Mouse (Mus musculus): ENCODE results near the gene Pafah1b2. TPM values are rescaled to one million over a fixed set of nuclear protein-coding genes. Genes with fewer than 3 reads are reported as not detected.

The Pafah1b2 gene
- polyA plus RNA-seq, 1 experiment: 111 TPM

DNA sequence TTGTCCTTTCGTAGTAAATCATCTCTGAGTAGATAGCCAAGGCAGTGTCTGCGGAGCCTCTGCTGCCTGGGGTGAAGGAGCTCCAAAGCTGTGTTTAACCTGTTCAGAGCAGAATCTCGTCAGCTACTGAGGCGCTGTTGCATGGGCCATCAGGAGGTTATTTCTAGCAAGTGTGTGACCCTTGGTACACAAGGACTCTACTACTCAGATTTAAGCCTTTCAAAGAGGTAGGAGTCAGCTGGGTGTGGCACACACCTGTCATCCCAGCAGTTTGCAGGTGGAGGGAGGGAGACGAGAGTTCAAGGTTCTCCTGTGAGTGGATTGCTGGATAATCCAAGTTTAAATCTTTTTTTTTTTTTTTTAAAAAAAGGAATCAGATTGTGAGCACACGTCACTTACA, 7.5 kb upstream of the Pafah1b2 start:
- no peaks in the 10 kb centered on the region for H3K27me3 ChIP-seq (ENCODE audit: control insufficient read depth, insufficient read depth, low read length)
- peaks cover 30% of the 10 kb centered on the region for H3K4me1 ChIP-seq (ENCODE audit: control insufficient read depth, insufficient read depth, low read length)
- no peak overlapping the region for H3K4me3 ChIP-seq (replicated peaks; ENCODE audit: insufficient read depth, low read depth, low read length)
- DNase-seq: no peak
- 70% methylated on average over 6 of the region's 6 CpGs for WGBS
- TF ChIP-seq CTCF (IDR thresholded peaks at IDR 0.05; ENCODE audit: borderline replicate concordance, insufficient read depth, low read depth, low read length): no peak
- H3K27ac ChIP-seq (ENCODE audit: insufficient read depth, low read length): no peak overlapping the region

DNA sequence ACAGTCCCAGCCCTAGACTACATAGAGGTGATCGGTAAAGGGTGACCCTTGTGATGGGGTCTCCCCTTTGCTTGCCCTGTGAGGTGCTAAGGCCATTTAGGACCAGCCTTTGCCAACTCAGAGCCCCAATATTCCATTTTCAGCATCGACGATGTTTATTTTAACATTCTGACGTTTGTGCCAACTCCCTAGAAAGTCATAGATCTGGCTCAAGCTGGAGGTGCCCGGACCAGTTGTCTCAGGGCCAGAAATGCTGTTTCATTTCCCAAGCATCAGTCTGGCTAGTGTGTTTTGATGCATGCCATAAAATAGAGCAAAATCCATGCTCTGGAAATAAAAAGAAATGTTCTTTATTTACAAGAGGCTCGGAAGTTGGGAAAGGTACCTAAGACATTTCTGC, 5.8 kb upstream of the Pafah1b2 start:
- TF ChIP-seq CTCF (IDR thresholded peaks at IDR 0.05; ENCODE audit: borderline replicate concordance, insufficient read depth, low read depth, low read length) (no peak), POLR2A (IDR thresholded peaks at IDR 0.05; ENCODE audit: borderline replicate concordance, insufficient read depth, low read length) (no peak)
- Histone ChIP-seq H3K27me3 (ENCODE audit: control insufficient read depth, insufficient read depth, low read length) (no peaks in the 10 kb centered on the region), H3K4me3 (replicated peaks; ENCODE audit: insufficient read depth, low read depth, low read length) (peak overlapping the region; percentile 7), H3K27ac (ENCODE audit: insufficient read depth, low read length) (peak overlapping the region; percentile 26; the same call in 1 of the 2 replicates), H3K4me1 (ENCODE audit: control insufficient read depth, insufficient read depth, low read length) (peaks cover 30% of the 10 kb centered on the region)
- WGBS: 25% methylated on average over 6 of the region's 6 CpGs
- peak; percentile 53 to 76 for DNase-seq

DNA sequence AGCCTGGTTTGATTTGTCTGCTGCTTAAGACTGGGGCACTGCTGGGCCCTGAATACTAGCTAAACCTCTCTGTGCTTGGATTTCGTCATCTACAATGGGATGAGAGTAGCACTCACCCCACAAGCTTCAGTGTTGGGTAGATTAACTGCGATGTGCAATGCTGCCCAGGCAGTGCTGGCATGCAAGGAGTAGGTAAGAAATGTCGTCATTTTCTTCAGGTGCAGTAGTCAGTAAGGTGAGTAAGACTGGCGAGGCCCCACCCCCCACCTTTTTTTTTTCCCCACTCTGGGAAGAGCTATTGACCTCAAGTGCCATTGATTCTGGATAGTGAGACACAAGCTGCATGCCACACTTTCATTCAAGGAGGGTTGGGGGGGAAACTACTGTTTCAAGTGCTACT, 3.9 kb upstream of the Pafah1b2 start:
- TF ChIP-seq POLR2A (IDR thresholded peaks at IDR 0.05; ENCODE audit: borderline replicate concordance, insufficient read depth, low read length) (no peak), CTCF (IDR thresholded peaks at IDR 0.05; ENCODE audit: borderline replicate concordance, insufficient read depth, low read depth, low read length) (no peak)
- peaks cover 23% of the 10 kb centered on the region for H3K4me1 ChIP-seq (ENCODE audit: control insufficient read depth, insufficient read depth, low read length)
- no peak overlapping the region for H3K4me3 ChIP-seq (replicated peaks; ENCODE audit: insufficient read depth, low read depth, low read length)
- no peak for DNase-seq
- no peak overlapping the region for H3K27ac ChIP-seq (ENCODE audit: insufficient read depth, low read length)
- WGBS: 57% methylated on average over 4 of the region's 4 CpGs
- H3K27me3 ChIP-seq (ENCODE audit: control insufficient read depth, insufficient read depth, low read length): no peaks in the 10 kb centered on the region

DNA sequence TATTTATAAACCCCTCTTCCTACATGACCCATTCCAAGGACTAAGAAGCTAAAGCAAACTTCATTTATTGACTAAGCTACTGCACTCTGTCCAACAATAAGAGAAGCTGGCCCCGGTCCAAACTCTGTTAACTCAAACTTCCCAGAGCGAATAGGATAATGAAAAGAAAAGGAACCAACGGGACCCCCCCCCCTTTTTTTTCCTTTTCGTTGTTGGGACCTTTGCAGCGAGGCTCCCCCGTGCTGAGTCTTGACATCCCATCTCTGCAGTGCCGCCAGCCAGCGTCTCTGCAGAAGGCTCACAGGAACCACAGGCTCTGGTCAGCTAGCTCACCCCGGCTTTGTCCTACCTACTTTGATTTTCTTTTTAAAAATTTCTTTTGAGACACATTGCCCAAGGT, 3.3 kb upstream of the Pafah1b2 start:
- Histone ChIP-seq H3K27me3 (ENCODE audit: control insufficient read depth, insufficient read depth, low read length) (no peaks in the 10 kb centered on the region), H3K27ac (ENCODE audit: insufficient read depth, low read length) (no peak overlapping the region), H3K4me1 (ENCODE audit: control insufficient read depth, insufficient read depth, low read length) (peaks cover 25% of the 10 kb centered on the region), H3K4me3 (replicated peaks; ENCODE audit: insufficient read depth, low read depth, low read length) (no peak overlapping the region)
- WGBS: 13% methylated on average over 9 of the region's 9 CpGs
- TF ChIP-seq POLR2A (IDR thresholded peaks at IDR 0.05; ENCODE audit: borderline replicate concordance, insufficient read depth, low read length) (no peak), CTCF (IDR thresholded peaks at IDR 0.05; ENCODE audit: borderline replicate concordance, insufficient read depth, low read depth, low read length) (no peak)
- peak; percentile 42 to 55 for DNase-seq

DNA sequence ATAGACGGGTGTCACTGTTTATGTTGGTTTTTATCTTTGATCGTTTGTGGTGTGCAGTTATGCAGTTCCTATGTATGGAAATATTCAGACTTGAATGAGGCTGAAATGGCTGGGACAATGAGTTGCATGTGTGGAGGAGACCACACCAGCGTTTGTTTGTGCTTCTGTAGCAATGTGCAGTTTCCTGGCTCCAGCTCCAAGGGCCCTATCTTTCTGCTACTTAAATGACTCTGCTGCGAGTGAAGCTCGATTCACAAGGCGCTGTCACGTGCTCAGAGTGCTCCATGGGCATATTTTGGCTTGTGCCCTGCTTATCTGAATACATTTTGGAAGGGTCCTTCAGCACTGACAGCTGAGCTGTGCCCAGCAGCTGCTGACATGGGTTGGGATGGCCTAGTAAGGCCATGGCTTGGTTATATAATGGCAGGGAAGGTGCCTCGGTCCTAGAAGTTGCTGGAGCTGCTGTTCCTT, 2.6 kb upstream of the Pafah1b2 start:
- Histone ChIP-seq H3K27ac (ENCODE audit: insufficient read depth, low read length) (peak overlapping the region; percentile 88), H3K4me1 (ENCODE audit: control insufficient read depth, insufficient read depth, low read length) (peaks cover 22% of the 10 kb centered on the region), H3K27me3 (ENCODE audit: control insufficient read depth, insufficient read depth, low read length) (no peaks in the 10 kb centered on the region), H3K4me3 (replicated peaks; ENCODE audit: insufficient read depth, low read depth, low read length) (peak overlapping the region; percentile 61)
- DNase-seq: peak; percentile 56 to 69
- 1% methylated on average over 8 of the region's 8 CpGs for WGBS
- no peak for TF ChIP-seq POLR2A (IDR thresholded peaks at IDR 0.05; ENCODE audit: borderline replicate concordance, insufficient read depth, low read length)

DNA sequence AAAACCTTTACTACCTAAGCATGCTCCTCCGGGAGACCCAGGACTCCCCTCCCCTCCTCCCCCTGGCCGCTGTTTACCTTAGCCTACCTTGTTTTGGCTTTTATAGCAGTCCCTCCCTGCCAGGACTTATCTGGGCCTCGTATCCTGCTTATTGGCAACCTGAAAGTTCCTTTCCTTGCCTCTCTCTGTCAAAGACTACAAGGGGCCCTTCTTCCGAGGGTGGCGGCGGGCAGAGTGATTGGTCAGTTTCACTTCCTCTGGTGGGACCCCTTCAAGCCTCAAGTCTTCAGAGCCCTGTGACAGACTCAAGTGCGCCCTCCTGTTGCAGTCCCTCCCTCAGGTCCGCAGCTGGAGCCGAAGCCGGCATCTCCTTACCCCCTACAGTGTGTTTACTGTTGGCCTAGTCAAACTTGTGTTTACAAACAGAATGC, 1.8 kb upstream of the Pafah1b2 start:
- H3K27me3 ChIP-seq (ENCODE audit: control insufficient read depth, insufficient read depth, low read length): no peaks in the 10 kb centered on the region
- TF ChIP-seq CTCF (IDR thresholded peaks at IDR 0.05; ENCODE audit: borderline replicate concordance, insufficient read depth, low read depth, low read length): no peak
- TF ChIP-seq POLR2A (IDR thresholded peaks at IDR 0.05; ENCODE audit: borderline replicate concordance, insufficient read depth, low read length): no peak
- peaks cover 15% of the 10 kb centered on the region for H3K4me1 ChIP-seq (ENCODE audit: control insufficient read depth, insufficient read depth, low read length)
- peak overlapping the region; percentile 64 for H3K27ac ChIP-seq (ENCODE audit: insufficient read depth, low read length)
- WGBS: 3% methylated on average over 10 of the region's 10 CpGs
- H3K4me3 ChIP-seq (replicated peaks; ENCODE audit: insufficient read depth, low read depth, low read length): peak overlapping the region; percentile 81
- peak; percentile 43 to 58 for DNase-seq

DNA sequence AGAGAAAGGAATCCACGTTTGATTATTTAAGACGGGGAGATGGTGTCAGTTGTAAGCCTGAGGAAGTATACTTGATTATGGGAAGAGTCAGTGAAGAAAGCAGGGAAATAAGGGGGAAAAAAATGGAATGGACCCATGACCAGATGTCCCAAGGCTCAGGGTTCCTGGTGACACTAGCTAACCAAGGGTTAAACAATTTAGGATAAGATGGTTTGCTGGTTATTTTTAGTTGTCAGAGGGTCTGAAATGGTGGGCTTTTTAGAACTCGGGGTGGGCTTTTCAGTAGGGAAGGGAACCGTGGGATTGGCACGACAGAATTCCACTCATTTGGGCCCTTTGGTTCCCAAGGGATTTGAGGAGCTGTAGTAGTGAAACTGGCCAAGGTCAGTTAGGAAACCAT, 1.1 kb upstream of the Pafah1b2 start:
- Histone ChIP-seq H3K4me1 (ENCODE audit: control insufficient read depth, insufficient read depth, low read length) (peaks cover 12% of the 10 kb centered on the region), H3K27ac (ENCODE audit: insufficient read depth, low read length) (peak overlapping the region; percentile 89), H3K4me3 (replicated peaks; ENCODE audit: insufficient read depth, low read depth, low read length) (peak overlapping the region; percentile 81), H3K27me3 (ENCODE audit: control insufficient read depth, insufficient read depth, low read length) (no peaks in the 10 kb centered on the region)
- 0% methylated on average over 5 of the region's 5 CpGs for WGBS
- no peak for DNase-seq
- TF ChIP-seq POLR2A (IDR thresholded peaks at IDR 0.05; ENCODE audit: borderline replicate concordance, insufficient read depth, low read length) (no peak), CTCF (IDR thresholded peaks at IDR 0.05; ENCODE audit: borderline replicate concordance, insufficient read depth, low read depth, low read length) (no peak)

DNA sequence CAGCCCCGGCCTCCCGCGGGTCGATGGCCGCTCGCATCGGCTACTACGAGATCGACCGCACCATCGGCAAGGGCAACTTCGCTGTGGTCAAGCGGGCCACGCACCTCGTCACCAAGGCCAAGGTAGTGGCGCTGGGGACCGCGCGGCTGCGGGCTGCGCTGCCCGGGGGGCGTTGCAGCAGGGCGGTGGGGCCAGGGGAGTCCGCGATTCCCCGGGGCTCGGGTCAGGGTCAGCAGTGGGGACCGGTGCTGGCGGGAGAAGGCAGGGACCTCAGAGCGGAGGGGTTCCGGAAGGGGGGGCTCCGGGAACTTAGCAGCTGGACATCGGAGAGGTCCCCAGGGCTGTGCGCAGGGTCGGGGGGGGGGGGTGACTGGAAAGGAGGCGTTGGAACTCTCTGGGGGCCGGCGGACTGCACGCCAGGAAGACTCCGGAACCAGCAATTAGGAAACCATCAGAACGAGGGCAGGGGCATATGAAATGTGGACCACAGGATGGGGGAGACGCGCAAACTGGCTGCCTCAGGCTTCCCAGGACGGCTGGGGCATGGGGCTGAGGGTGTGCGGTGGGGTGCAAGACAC, 608 bp upstream of the Pafah1b2 start:
- peak overlapping the region; percentile 89 for H3K27ac ChIP-seq (ENCODE audit: insufficient read depth, low read length)
- no peak for TF ChIP-seq CTCF (IDR thresholded peaks at IDR 0.05; ENCODE audit: borderline replicate concordance, insufficient read depth, low read depth, low read length)
- no peak for TF ChIP-seq POLR2A (IDR thresholded peaks at IDR 0.05; ENCODE audit: borderline replicate concordance, insufficient read depth, low read length)
- no peaks in the 10 kb centered on the region for H3K27me3 ChIP-seq (ENCODE audit: control insufficient read depth, insufficient read depth, low read length)
- peaks cover 9% of the 10 kb centered on the region for H3K4me1 ChIP-seq (ENCODE audit: control insufficient read depth, insufficient read depth, low read length)
- WGBS: under 1% methylated on average over 45 of the region's 46 CpGs
- H3K4me3 ChIP-seq (replicated peaks; ENCODE audit: insufficient read depth, low read depth, low read length): peak overlapping the region; percentile 81
- DNase-seq: peak; percentile 65 to 66
